Mouse (Mus musculus): Measurements from ENCODE around the gene Dnajc22.

Dnajc22 gene

GRCm38 (mm10) chr15:99087253-99088075, 5.5 kb upstream of the Dnajc22 start, which contains the start of gene C1ql4:
TSS of gene C1ql4 (minus strand) at chr15:99087817.
- no peak for DNase-seq (ENCODE audit: low spot score)

DNA sequence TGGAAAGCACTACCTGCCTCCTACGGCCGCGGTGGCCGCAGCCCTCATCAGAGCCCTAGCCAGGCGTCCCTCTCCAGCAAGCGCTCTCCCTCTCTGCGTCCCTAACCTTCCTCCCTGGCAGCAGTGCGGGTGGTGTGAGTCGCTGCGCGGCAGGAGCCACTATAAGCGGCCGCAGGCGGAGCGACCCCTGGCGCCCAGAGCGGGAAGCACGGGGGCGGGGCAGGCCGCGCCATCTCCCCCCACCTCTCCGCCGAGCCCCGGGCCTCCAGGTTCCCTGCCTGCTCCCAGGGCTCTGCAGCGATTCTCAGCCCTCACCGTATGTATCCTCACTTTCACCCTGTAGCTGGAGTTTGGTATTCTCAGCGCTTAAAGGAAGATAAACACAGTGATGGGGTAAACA, 4.7 kb upstream of the Dnajc22 start:
- no peak for DNase-seq (ENCODE audit: low spot score)

- no peak for DNase-seq (ENCODE audit: low spot score)
Measured at GRCm38 (mm10) chr15:99089069-99089468, 3.9 kb upstream of the Dnajc22 start.

DNA sequence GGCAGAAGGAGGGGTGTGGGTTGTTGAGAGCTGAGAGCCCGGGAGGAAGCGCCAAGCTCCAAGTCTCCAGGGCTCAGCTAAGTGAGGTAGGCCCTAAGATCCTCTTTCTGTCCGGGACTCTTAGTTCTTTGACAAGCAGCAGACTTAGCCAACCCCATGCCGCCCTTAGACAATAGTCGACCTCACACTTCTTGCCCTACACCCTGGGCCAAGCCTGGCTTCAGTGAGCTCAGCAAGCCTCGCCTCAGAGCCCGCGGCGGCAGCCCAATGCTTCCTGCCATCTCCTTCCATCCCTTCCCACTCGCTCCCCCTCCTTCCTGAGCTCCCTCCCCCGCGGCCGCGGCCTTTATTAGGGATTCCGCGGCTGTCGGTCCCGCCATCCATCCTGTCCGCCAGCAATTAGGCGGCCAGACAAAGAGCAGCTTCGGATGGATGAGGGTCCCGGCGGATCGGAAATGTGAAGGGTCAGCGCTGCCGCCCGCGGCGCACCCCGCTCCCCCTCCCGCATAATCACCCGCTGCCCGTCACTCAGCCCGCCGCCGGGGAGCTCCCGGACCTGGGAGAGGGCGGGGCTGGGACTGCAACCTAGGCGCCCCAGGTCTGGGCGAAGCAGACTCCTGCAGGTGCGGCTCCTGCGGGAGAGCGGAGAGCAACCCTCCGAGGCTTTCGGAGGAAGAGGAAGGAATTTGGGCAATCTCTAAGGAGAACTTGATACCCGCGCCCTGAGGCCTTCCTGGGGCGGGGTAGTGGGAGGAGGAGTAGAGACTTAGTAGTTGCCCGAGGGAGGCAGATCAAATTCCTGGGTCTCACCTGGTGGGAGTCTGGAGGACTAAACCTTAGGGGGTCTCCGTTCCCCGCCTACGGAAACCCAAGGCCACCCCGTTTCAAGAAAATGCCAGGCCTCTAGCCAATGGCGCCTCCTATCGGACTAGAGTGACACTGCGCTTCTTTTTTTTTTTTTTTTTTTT, 605 bp downstream of the Dnajc22 start:
- no peak for DNase-seq (ENCODE audit: low spot score)

DNA sequence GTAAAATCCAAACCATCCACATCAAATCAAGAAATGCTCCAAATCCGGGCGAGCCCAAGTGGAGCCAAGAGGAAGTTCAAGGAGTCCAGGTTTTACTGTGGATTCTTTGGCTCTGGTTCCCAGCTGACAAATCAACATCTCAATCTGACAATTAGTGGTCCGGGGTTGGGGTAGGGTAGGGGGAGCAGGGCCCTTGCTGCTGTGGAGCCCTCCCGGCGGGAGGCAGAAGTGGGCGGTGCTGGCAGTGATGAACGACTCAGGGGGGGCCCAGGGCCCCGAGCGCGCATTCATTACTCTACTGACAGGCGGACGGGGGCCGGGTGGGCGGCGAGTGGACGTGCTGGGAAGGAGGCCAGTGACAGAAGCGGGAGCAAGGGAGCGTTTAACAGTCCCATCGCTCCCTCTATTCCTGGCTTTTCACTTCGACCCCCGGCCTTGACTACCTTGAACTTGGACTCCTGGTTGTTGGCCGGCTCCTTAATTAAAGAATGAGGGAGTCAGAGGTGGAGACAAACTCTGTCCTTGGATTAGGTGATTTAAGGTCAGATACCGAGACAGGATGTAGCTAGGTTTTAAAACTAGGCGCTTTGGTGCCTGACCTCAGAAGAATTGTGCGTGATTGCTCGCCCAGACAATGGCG, 1.8 kb downstream of the Dnajc22 start:
- no peak for DNase-seq (ENCODE audit: low spot score)

GRCm38 (mm10) chr15:99095356-99095755, 2.4 kb downstream of the Dnajc22 start:
- no peak for DNase-seq (ENCODE audit: low spot score)

- no peak for DNase-seq (ENCODE audit: low spot score)
Measured at GRCm38 (mm10) chr15:99096061-99096793, 3.3 kb downstream of the Dnajc22 start.

DNA sequence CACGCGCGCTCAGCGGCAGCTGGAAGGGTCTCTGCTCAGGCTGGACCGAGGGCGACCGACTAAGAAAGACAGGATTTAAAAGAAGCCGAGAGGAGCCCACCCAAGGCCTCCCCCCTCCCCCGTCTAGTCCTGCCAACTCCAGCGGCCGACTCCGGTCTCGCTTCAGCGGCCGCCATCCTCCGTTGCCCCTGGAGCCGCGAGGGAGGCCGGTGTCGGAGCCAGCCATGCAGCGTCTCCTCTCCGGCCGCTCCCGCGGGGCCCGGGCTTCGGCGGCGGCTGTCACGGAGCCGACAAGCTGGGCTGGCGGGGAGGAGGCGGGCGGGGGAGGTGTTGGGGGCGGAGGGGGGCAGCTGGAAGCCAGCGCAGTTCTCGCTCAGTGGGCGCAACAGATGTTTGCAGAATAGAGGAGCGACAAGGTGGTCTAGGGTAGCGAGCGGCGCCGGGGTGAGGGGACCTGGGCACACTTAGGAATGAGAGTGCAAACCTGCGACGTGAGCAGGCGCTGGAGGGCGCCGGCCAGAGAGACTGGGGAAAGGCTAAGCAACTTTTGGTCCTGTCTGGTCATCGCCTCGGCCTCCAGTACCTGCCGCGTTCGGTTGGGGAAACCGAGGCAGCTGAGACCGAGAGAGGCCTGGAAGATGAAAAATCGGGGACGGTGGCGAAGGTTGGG, 4.0 kb downstream of the Dnajc22 start:
- no peak for DNase-seq (ENCODE audit: low spot score)

DNA sequence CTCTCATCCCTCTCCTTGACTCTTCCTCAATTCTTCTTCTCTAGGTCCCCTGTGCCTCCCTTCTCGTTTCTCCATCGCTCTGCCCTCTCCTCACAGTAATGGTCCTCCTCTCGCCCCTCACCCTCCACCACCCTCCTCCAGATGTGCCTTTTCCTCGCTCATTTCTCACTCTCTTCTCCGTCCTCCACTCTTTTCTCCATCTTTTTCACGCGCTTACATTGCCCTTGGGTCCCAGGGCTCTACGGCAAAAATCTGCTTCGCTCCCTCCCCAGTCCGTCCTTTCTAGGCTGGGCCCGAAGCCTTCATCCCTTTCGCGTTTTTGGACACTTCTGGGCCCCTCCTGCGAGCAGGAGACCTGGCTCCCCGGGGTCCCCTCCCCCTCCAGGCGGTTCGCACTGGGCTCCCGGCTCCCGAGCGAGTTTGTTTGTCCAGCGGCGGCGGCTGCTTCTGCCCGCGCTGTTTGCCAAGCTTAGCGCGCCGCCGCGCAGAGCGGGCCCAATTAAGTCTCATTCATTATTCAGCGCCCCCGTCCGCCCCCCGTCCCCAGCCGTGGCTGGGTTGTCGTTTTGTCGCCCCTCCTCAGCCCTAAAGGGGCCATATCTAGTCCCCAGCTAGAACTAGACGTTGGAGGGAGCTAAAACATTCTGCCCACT, 5.0 kb downstream of the Dnajc22 start:
- DNase-seq (ENCODE audit: low spot score) = no peak

DNA sequence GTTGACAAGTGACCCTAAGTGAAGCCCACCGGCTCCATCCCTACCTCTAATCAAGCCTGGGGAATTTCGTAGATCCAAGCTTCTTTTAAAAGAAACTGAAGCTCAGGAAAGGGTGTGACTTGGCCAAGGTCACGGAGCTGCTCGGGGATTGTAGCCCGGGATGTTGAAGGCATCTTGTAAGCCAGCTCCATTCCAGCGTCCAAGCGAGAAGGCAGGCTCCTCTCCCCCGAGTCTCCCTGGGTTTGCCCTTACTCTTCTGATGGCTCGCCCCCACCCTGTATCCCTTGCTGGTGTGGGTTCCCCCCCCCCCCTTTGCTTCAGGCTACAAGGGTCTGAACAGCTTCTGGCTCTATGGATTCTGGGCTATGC, 5.5 kb downstream of the Dnajc22 start:
- DNase-seq (ENCODE audit: low spot score) = no peak

DNA sequence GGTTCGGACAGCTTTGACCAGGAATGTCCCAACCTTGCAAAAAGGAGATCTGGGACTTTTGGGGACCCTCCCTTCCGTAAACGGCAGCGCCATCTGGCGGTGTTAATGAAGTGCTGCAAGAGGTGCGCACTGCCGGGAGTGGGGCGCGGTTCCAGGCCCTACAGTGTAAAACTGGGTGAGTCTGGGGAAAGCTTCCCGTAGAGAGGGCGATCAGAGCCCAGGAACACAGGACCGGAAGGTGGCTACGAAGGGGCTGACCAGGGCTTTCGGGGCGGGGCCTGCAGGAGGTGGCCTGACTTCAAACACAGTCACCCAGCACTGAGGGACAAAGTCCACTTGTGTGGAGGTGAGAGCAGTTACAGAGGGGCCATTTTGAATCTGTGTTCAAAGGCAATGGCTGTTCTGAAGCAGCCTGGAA, 6.2 kb downstream of the Dnajc22 start:
- DNase-seq (ENCODE audit: low spot score) = no peak

DNA sequence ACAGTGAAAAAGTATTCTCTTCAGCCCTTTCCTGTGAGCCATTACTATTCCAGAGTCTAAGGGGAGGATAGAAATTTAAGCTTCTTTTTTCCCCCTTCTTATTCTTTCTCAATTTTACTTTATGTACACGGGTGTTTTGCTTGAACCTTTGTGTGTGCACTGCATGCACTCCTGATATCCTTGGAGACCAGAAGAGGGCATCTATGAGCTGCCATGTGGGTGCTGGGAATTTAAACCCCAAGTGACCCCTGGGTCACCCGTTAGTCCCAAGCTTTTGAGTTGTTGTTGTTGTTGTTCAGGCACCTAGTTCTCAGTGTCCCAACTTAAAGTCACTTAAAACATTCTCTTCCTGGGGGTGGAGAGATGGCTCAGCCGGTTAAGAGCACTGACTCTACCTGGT, 7.0 kb downstream of the Dnajc22 start:
- no peak for DNase-seq (ENCODE audit: low spot score)

GRCm38 (mm10) chr15:99105238-99105637, 12.3 kb downstream of the Dnajc22 start:
- DNase-seq (ENCODE audit: low spot score) = no peak

DNA sequence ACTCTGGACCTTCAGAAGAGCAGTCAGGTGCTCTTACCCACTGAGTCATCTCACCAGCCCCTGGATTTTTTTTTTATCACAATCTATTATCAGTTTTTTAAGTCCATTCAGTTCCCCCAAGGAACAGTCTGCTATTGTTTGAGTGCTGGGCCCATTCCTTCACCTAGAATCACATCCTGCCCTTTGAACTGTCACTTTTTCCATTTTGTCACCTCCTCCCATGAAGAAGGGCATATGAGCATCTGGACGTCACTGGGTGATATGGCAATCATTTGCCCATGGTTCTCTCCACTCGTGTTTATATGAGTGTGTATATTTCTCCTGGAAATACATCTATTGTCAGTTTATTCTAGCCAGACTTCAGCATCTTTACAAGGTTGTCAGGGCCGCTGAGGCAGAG, 14.9 kb downstream of the Dnajc22 start:
- DNase-seq (ENCODE audit: low spot score) = no peak

DNA sequence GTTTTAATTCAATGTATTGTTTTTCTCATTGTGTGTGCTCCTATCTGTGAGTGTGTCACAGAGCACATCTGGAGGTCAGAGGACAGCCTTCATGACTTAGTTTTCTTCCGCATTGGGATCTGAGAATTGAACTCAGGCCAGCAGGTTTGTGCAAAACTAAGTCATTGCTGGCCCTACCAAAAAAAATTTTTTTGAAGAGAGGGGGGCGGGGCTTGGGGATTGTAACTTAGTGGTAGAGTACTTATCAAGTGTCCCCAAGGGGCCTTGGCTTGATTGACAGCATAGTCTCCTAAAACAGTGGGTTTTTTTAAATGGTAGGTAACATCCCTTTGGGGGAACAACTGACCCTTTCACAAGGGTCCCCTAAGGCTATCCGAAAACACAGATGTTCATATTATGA, 18.2 kb downstream of the Dnajc22 start:
- DNase-seq (ENCODE audit: low spot score) = no peak

GRCm38 (mm10) chr15:99111809-99112208, 18.8 kb downstream of the Dnajc22 start:
- no peak for DNase-seq (ENCODE audit: low spot score)

DNA sequence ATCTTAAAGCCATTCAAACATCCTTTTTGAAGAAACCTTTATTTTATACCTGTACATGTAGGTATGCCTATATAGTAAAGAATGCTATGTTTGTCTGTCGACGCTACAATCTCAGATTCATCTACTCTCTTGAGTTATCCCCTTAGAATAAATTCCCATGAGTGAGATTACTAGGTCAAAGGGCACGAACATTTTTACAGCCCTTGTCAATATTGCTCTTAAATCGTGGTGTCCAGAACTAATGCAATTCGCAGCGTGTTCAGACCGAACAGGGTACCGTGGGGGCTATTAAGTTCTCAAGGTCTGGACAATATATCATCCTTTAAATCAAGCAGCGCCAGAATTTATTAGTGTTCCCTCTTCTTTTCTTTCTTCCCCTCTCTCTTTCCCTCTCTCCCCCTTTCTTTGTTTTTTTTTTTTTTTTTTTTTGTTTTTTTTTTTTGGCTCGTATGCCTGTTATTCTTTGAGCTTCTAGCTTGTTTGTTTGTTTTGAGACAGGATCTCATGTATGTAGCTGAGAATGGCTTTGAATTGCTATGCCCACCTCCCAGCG, 19.9 kb downstream of the Dnajc22 start:
- DNase-seq (ENCODE audit: low spot score) = no peak

DNA sequence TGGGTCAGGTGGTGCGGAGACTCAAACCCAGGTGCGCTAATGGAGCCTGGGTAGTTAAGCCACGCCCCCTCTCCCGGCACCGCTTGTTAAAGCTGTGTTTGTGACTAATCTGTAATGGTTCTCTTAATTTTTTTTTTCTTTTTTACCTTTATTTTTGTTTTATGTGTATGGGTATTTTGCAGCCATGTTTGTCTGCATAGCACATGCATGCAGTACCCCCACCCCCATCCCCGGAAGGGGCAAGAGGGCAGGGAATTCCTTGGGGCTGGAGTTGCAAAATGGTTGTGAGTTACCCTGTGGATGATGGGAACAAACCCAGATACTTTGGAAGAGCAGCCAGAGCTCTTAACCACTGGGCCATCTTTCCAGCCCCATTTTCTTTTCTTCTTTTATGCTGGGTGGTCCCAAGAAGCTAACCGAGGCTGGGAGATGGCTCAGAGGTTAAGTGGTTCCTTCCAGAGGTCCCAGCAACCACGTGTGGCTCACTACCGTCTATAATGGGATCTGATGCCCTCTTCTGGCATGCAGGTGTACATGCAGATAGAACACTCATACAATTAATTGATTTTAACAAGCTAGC, 20.5 kb downstream of the Dnajc22 start:
- DNase-seq (ENCODE audit: low spot score) = no peak

GRCm38 (mm10) chr15:99114312-99115064, 21.5 kb downstream of the Dnajc22 start:
- DNase-seq (ENCODE audit: low spot score) = no peak

Data from urinary bladder, postnatal 10 days (tissue).